Mouse (Mus musculus) gastrocnemius, adult 2 months (tissue): ENCODE measurements around the gene Ly6g6d. TPM values are rescaled to one million over a fixed set of nuclear protein-coding genes. Genes with fewer than 3 reads are reported as not detected.
"Not testable (repeated sequence)": the region's sequence is repeated elsewhere in the genome, so short reads cannot be mapped to it uniquely, and the experiment has no call there.

Experiments
- DNase-seq: peaks from one replicate; pipeline ENCODE4 v3.0.0; 2022
- H3K27ac ChIP-seq: fragments of 200-600 bp; 2 replicates; pipeline ENCODE4 v1.8.1; 2022; ENCODE audit warnings: mild to moderate bottlenecking
- H3K4me3 ChIP-seq: fragments of 200-600 bp; 2 replicates; pipeline ENCODE4 v1.8.1; 2022; ENCODE audit warnings: mild to moderate bottlenecking, moderate library complexity
- CTCF ChIP-seq: fragments of 200-600 bp; IDR thresholded peaks from 2 replicates; pipeline ENCODE4 v1.8.1; 2022; ENCODE audit warnings: antibody characterized with exemption, mild to moderate bottlenecking, moderate library complexity
- intact Hi-C: fragments of 180-260 bp; cut with DNase I; formaldehyde crosslinking; loops from one replicate; pipeline ENCODE4 v1.15.1; 2025
- long read RNA-seq, 2 experiments: library from polyadenylated mRNA; stranded (forward); transcript quantifications; one replicate each; pipeline ENCODE4 v2.0.0; 2021
- total RNA-seq, 2 experiments: library from RNA; stranded (reverse); gene quantifications; 2 replicates each; pipeline ENCODE4 v1.2.3; 2021

Ly6g6d gene
- 1 to 10 TPM in 1 of 2 experiments, under 1 TPM in 1; 0.50 to 1.9 TPM for total RNA-seq
- long read RNA-seq, experiment 1 = 0 reads
- long read RNA-seq, experiment 2 = 0 reads

GRCm38 (mm10) chr17:35077786-35078233 is at the start of gene Ly6g6d:
Ly6g6d (minus strand) TSS chr17:35078065.
- intact Hi-C loops = no loop called here

GRCm38 (mm10) chr17:35127017-35127416 is 49.2 kb upstream of the Ly6g6d start:
- peak overlapping the region; percentile 89 for H3K4me3 ChIP-seq
- TF ChIP-seq CTCF = no peak
- intact Hi-C loops = loop anchor here (5.0 kb wide), 1 partner anchor 110 kb away; the partner anchor contains the start of gene Nfkbil1
- DNase-seq = no peak
- H3K27ac ChIP-seq = peak overlapping the region; percentile 94

More at GRCm38 (mm10) chr17:35077786-35078233, at the start of gene Ly6g6d:
- Histone ChIP-seq H3K4me3 (peak within 1 kb of the TSS; percentile 70), H3K27ac (peak within 1 kb of the TSS; percentile 75)
- peak; percentile 63 for TF ChIP-seq CTCF
- peak; percentile 64 for DNase-seq

- DNase-seq = peak; percentile 88
- H3K4me3 ChIP-seq = peak within 1 kb of the TSS; percentile 89
- no peak for TF ChIP-seq CTCF
- peak within 1 kb of the TSS; percentile 94 for H3K27ac ChIP-seq
- intact Hi-C loops = loop anchor here (5.0 kb wide), 1 partner anchor 111 kb away; the partner anchor contains the start of gene Nfkbil1
These were observed 48.3 kb upstream of the Ly6g6d start, which contains the start of gene D17H6S53E for GRCm38 (mm10) chr17:35126206-35126611. D17H6S53E (plus strand) TSS chr17:35126373.

- intact Hi-C loops = loop anchor here (5.0 kb wide), 1 partner anchor 112 kb away; the partner anchor contains the start of gene Nfkbil1
- TF ChIP-seq CTCF = no peak
- peak overlapping the region; percentile 94 for H3K27ac ChIP-seq
- DNase-seq = no peak
- peak overlapping the region; percentile 89 for H3K4me3 ChIP-seq
These were observed 47.7 kb upstream of the Ly6g6d start for GRCm38 (mm10) chr17:35125578-35125977.

GRCm38 (mm10) chr17:35125081-35125480 is 47.2 kb upstream of the Ly6g6d start:
- Histone ChIP-seq H3K4me3 (peak overlapping the region; percentile 89), H3K27ac (peak overlapping the region; percentile 94)
- DNase-seq = no peak
- no peak for TF ChIP-seq CTCF
- intact Hi-C loops = loop anchor here (5.0 kb wide), 1 partner anchor 112 kb away; the partner anchor contains the start of gene Nfkbil1

GRCm38 (mm10) chr17:35124261-35124896 is 46.5 kb upstream of the Ly6g6d start:
- intact Hi-C loops, DNase-seq, H3K27ac ChIP-seq, H3K4me3 ChIP-seq: not testable (repeated sequence)

GRCm38 (mm10) chr17:35123287-35123686 is 45.4 kb upstream of the Ly6g6d start:
- H3K4me3 ChIP-seq, H3K27ac ChIP-seq, DNase-seq, intact Hi-C loops: not testable (repeated sequence)

GRCm38 (mm10) chr17:35121871-35122303 is 44.0 kb upstream of the Ly6g6d start, which contains the start of gene Csnk2b:
Csnk2b (minus strand) TSS chr17:35122053.
- intact Hi-C loops = no loop called here
- peak within 1 kb of the TSS; percentile 92 for H3K4me3 ChIP-seq
- peak; percentile 54 for DNase-seq
- H3K27ac ChIP-seq = peak within 1 kb of the TSS; percentile 91
- TF ChIP-seq CTCF = peak; percentile 40

- no peak for TF ChIP-seq CTCF
- peak; percentile 99 for DNase-seq
- intact Hi-C loops = no loop called here
- Histone ChIP-seq H3K4me3 (peak within 1 kb of the TSS; percentile 92), H3K27ac (peak within 1 kb of the TSS; percentile 91)
These were observed 43.4 kb upstream of the Ly6g6d start, which contains the start of gene Gpank1 for GRCm38 (mm10) chr17:35121143-35121799. Gpank1 (plus strand) TSS chr17:35121455.

GRCm38 (mm10) chr17:35120745-35121142 is 42.9 kb upstream of the Ly6g6d start:
- TF ChIP-seq CTCF = no peak
- intact Hi-C loops = no loop called here

GRCm38 (mm10) chr17:35115046-35116019 is 37.5 kb upstream of the Ly6g6d start, which contains the start of gene Ly6g5b:
Ly6g5b (minus strand) TSS chr17:35115428.
- TF ChIP-seq CTCF = peak; percentile 40
- H3K4me3 ChIP-seq = no peak within 1 kb of the TSS
- intact Hi-C loops = no loop called here
- no peak within 1 kb of the TSS for H3K27ac ChIP-seq
- DNase-seq = no peak

More at GRCm38 (mm10) chr17:35120745-35121142, 42.9 kb upstream of the Ly6g6d start:
- Histone ChIP-seq H3K27ac (peak overlapping the region; percentile 91), H3K4me3 (peak overlapping the region; percentile 92)
- DNase-seq = peak; percentile 69
